Mouse (Mus musculus): ENCODE results near the gene Arfgap2. TPM values are rescaled to one million over a fixed set of nuclear protein-coding genes. Genes with fewer than 3 reads are reported as not detected.
"Not testable (repeated sequence)": the region's sequence is repeated elsewhere in the genome, so short reads cannot be mapped to it uniquely, and the experiment has no call there.

The Arfgap2 gene
- 100 to 1,000 TPM; 170 to 194 (median 181) TPM for total RNA-seq (2022)

DNA sequence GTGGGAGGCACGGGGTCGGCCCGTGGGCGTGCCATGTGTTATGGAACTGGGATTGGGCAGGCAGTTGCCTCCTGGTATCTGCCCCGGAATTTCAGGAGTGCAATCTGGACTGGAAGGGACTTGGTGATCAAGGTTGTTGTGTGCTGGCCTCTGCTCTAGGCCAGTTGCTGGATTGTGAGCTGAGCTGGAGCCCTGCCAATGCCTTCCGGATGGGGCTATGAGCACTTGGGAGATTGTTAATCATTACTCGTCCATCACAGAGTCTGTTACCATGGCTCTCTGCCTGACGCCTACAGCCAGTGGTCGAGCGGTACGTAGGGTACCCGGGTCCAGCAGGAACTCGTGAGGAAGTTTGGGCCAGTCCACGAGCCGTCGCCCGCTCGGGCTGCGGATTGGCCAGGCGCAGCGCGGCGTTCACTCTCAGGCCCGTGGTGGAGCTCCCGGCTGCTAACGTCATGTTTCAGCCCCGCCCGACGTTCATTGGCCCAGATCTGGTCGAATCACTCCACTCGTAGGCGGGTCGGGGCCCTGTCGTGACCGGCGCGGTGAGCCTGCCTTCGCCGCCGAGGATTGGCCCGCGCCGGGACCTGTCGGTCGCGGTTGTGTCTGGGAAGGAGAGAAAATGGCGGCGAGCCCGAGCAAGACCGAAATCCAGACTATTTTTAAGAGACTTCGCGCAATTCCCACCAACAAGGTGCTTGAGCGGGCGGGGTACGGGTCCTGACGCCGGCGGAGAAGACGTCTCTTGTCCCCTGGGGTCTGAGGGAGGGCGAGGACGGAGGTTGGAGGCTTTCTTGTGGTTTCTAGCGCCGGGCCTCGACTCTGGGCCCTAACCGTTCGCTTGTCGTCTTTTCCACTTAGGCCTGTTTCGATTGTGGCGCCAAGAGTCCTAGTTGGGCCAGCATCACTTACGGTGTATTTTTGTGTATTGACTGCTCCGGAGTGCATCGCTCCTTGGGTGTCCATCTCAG lies at the start of gene Arfgap2:
TSS of gene Arfgap2 (plus strand) at position 264 of the 971 bp plus-strand sequence.
- DNase-seq (ENCODE audit: low spot score in 2 of 2) = peak; percentile 95 to 98

DNA sequence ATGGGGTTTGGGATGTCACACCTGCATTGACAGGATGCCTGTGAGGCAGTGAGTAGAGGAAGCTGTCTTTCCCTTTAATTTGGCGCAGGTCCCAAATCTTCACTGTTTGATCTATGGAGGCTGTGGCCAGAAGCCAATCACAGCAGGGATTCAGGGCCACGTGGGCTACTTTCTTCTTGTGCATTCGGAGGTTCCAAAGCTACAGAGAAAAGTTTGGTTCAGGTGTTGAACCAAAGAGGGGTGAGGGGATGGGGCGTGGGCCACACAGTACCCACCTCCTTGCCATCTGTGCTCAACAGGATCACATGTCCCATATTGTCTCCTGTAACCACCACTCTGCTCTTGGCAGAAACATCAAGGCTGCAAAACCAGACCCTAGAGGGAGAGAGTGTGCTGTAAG lies 47.7 kb upstream of the Arfgap2 start:
- DNase-seq (ENCODE audit: low spot score in 2 of 2) = no peak

DNA sequence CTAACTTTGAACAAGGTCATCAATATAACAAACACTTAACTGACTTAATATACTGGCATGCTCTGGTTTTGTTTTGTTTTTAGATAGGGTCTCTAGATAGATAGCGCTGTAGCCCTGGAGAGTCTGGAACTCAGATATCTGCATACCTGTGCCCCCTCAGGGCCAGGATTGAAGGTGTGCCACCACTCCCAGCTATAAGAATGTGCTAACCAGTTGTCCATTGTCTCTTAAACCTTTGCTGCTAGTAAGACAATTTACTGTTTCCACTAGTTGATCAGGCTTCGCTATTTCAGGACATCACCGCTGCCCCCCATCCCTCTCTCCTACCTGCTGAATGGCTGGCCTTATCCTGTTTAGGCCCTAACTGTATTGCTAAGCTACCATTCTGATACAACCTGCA lies 44.3 kb upstream of the Arfgap2 start:
- DNase-seq (ENCODE audit: low spot score in 2 of 2) = no peak

GRCm38 (mm10) chr2:91223614-91224013 lies 41.2 kb upstream of the Arfgap2 start:
- no peak for DNase-seq (ENCODE audit: low spot score in 2 of 2)

- DNase-seq (ENCODE audit: low spot score in 2 of 2) = no peak
These were observed 35.0 kb upstream of the Arfgap2 start for GRCm38 (mm10) chr2:91229735-91230134.

DNA sequence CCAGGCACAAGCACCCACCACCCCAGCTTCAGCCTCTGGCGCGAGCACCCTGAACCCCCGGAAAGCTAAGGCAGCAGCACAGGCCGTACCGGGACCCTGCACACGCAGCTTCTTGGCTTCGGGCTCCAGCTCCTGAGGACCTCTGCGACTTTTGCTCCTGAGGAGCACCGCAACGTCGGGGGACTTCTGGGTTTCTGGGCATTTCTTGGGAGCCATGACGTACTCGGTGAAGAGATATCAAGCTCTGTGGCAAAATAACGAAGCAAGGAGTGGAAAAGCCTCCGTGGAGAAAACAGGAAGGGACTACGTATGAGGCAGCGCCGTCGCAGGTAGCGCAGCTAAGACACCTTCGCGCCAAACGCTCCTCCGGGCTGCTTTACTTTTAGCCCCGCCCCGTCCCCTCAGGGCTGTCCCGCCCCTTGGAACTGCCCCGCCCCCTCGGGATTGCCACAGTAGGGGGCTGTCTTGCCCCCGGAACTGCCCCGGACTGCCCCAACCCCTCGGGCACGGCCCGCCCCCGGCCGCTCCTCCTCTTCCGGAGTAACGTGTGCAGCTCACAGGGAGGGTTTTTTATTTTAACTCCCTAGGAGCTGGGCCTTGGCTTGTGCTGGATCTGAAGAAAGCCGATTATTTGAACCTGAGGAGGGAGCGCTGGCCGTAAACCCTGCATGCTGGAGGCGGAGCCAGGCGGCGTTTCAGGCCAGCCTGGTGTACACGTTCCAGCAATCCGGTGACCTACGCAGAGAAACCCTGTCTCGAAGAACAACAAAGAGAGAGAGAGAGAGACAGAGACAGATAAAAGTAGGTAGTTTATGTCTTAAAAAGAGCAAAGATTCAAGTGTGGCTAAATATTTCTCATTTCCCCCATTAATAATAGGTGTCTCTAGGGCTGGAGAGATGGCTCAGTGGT lies 27.9 kb upstream of the Arfgap2 start, which contains the start of gene Ddb2:
TSS of gene Ddb2 (minus strand) at position 382 of the 910 bp plus-strand sequence.
- DNase-seq (ENCODE audit: low spot score in 2 of 2) = peak; percentile 81 to 86

GRCm38 (mm10) chr2:91237511-91238080 lies 27.2 kb upstream of the Arfgap2 start:
- not testable (repeated sequence) for DNase-seq (ENCODE audit: low spot score in 2 of 2)

- no peak for DNase-seq (ENCODE audit: low spot score in 2 of 2)
These were observed 22.2 kb upstream of the Arfgap2 start for GRCm38 (mm10) chr2:91242547-91242946.

DNA sequence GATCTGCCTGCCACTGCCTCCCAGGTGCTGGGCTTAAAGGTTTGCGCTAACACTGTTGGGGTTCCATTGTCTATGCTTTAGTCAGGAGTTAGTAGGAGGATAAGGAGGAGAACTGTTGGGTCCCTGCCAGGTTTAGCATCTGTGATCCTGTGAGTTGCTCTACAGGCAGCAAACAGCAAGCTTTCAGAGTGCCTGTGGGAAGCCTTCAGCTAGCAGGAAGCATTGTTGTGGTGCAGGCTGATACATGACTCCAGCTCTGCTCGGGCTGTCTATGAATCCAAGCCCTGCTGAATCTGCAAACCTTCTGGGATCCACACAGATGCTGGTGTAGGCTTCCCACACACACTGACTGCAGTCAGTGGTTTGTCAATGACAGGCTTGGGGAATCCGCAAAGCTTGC lies 21.4 kb upstream of the Arfgap2 start:
- no peak for DNase-seq (ENCODE audit: low spot score in 2 of 2)

- DNase-seq (ENCODE audit: low spot score in 2 of 2) = no peak
These were observed 20.1 kb upstream of the Arfgap2 start for GRCm38 (mm10) chr2:91244557-91245228.

- DNase-seq (ENCODE audit: low spot score in 2 of 2) = no peak
These were observed 16.4 kb upstream of the Arfgap2 start for GRCm38 (mm10) chr2:91248366-91248765.

DNA sequence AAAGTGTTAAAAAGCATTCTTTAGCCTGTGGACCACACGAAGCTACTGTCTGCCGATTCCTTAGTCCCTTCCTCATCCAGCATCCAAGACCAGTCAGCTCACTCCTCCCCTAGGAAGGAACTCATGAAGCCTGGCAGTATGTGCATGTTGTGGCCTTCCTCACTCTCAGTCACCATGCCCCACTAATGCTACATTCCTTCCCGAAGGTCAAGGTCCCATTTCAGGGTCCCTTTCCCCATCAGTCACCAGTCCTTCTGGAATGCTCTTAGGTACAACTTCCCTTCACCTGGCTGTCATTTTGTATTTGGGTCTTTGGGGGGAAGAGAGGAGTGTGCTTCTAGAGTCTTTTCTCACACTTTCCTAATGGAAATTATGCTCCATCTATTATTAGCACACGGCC lies 12.8 kb upstream of the Arfgap2 start:
- no peak for DNase-seq (ENCODE audit: low spot score in 2 of 2)

GRCm38 (mm10) chr2:91252512-91252911 lies 12.3 kb upstream of the Arfgap2 start:
- no peak for DNase-seq (ENCODE audit: low spot score in 2 of 2)

DNA sequence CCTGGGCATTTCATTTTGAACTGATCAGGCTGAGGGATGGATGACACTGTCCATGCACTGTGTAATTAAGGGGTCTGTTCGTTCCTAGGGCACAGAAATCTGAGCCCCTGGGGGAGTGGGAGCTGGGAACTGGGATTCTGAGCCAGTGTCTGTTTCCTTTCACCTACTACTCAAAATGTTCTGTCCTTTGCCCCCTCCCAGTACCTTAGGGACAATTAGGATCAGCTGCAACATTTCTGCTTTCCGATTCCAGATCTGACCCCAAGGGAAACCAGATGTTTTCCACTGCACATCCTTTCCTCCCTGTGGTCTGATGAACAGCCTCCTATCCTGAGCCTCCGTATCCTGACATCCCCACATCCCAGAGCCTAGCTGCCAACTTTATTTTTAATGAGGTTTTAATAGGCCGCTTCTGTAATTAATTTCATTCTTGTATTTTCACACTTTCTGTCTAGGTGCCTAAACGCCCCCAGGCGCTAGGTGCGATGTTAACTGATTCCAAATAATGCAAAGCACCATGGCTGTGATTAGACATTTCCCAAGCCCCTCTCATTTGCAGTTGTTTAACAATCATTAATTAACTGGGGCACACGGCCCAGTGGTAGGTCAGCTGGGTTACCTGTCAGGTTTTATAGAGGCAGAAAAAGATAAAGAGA lies 9.9 kb upstream of the Arfgap2 start:
- DNase-seq (ENCODE audit: low spot score in 2 of 2) = no peak

DNA sequence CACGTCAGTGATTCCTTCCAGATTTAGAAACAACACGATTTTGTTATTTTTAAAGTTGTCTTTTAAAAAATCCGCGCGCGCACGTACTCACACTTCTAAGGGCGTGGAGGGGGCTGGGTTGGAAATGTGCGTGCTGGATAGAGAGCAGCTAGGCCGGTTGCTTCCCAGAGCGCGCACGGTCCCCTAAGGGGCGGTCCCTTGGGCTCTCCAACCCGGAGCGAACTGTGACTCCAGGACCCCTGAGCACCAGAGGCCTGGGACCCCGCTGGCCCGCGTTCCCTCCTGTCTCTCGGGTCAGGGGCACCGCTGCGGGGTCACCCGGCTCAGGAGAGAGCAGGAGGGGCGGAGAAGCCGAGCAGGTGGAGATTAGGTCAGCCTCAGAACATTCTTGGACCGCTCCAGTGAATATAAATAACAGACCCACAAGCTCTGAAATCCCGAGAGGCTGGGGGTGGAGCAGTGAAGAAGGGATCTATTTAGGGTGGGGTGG lies 9.1 kb upstream of the Arfgap2 start, which contains the start of gene Pacsin3:
TSS of gene Pacsin3 (plus strand) at position 294 of the 490 bp plus-strand sequence.
- DNase-seq (ENCODE audit: low spot score in 2 of 2) = peak; percentile 56 to 72

DNA sequence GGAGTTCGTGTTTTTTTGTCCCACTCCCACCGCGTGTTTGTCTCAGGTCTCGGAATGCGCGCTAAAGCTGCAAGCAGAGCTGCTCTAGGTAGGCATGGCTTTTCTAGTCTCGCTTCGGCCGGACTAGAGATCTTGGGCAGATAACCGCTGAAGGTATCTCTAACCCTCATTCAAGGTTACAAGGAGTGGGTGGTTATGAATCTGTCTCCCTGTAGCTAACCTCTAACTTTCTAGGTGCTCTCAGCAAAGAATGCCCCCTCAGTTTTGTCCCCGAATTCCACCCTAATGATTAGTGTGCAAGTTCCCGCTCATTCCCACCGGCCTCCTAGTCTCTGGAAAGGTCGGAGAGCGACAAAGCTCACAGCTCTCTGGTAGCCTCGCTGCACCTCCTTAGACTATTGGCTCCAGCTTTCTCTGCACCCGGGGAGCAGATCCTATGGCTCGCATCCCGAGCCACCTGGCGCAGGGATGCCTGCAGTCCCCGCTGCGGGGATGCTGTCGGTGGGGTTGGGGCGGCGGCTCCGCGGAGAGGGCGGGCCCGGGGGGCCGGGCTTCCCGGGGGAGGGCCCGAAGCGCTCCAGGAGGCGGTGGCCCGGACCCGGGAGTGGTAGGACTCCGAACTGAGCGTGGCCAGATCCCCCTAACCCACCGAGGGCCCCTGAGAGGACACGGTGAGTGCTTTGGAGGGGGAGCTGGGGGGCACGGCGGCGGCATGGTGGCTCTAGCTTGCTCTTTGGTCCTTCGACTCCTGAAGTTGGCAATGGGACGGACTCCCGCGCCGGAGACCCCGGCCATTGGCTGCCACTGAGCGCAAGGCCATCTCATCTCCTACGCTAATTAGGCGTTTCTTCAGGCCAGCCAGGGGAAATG lies 8.3 kb upstream of the Arfgap2 start:
- DNase-seq (ENCODE audit: low spot score in 2 of 2) = peak; percentile 60 to 63

- DNase-seq (ENCODE audit: low spot score in 2 of 2) = peak in 1 of 2 experiments; percentile 42
These were observed 7.4 kb upstream of the Arfgap2 start for GRCm38 (mm10) chr2:91257126-91257980.

DNA sequence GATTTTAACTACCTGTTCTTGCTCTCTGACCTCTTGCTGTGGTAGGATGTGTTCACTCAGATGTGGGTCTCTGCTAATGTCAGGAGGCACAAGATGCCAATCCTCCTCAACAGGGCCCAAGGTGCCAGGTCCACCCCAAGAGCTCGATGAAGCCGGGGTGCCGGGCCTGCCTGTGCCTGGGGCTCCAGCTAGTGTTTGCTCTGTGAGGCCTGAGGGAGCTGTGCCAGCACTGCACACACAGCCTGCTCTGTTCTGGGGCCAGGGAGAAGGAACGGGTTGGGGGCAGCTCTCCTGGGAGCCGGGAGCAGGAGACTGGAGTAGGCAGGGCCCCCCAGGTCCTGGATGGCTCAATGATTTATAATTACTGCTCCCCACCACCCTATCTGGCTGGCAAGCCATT lies 6.7 kb upstream of the Arfgap2 start:
- DNase-seq (ENCODE audit: low spot score in 2 of 2) = peak in 1 of 2 experiments; percentile 42
